Mouse (Mus musculus) neural tube, embryonic 11.5 days (tissue): ENCODE measurements around the gene Ficd. TPM values are rescaled to one million over a fixed set of nuclear protein-coding genes. Genes with fewer than 3 reads are reported as not detected.
"Not testable (repeated sequence)": the region's sequence is repeated elsewhere in the genome, so short reads cannot be mapped to it uniquely, and the experiment has no call there.

Experiments
- ATAC-seq: fragments of 200-750 bp; cut with Nextera tagmentation; 2 replicates; pipeline ENCODE4 v1.8.0; 2017; ENCODE audit warnings: moderate number of reproducible peaks, mild to moderate bottlenecking, moderate TSS enrichment, moderate library complexity; ENCODE audit not compliant: insufficient read depth, low FRiP score, low TSS enrichment
- DNase-seq: peaks from one replicate; pipeline ENCODE4 v3.0.0-alpha.2; 2015; ENCODE audit warnings: low spot score
- H3K27ac ChIP-seq: fragments of 300-500 bp; sonication (generic); 2 replicates; pipeline ENCODE4 v1.5.1; 2014; ENCODE audit warnings: low read depth, mild to moderate bottlenecking, low read length
- H3K27me3 ChIP-seq: fragments of 300-500 bp; sonication (generic); 2 replicates; pipeline ENCODE4 v1.6.1; 2014; ENCODE audit warnings: mild to moderate bottlenecking, low read length, mixed read lengths; ENCODE audit not compliant: control insufficient read depth, insufficient read depth
- H3K36me3 ChIP-seq: fragments of 300-500 bp; sonication (generic); 2 replicates; pipeline ENCODE4 v1.6.1; 2014; ENCODE audit warnings: mild to moderate bottlenecking, low read length, moderate library complexity, mixed read lengths; ENCODE audit not compliant: control insufficient read depth, insufficient read depth
- H3K4me1 ChIP-seq: fragments of 300-500 bp; sonication (generic); 2 replicates; pipeline ENCODE4 v1.6.1; 2014; ENCODE audit warnings: low read length, mixed read lengths; ENCODE audit not compliant: control insufficient read depth, insufficient read depth
- H3K4me2 ChIP-seq: fragments of 300-500 bp; sonication (generic); 2 replicates; pipeline ENCODE4 v1.6.1; 2014; ENCODE audit warnings: low read depth, mild to moderate bottlenecking, moderate library complexity
- H3K4me3 ChIP-seq: fragments of 300-500 bp; sonication (generic); 2 replicates; pipeline ENCODE4 v1.5.1; 2014; ENCODE audit warnings: low read depth, low read length
- H3K9ac ChIP-seq: fragments of 300-500 bp; sonication (generic); 2 replicates; pipeline ENCODE4 v1.6.1; 2014; ENCODE audit warnings: mild to moderate bottlenecking, low read length
- H3K9me3 ChIP-seq: fragments of 300-500 bp; sonication (generic); 2 replicates; pipeline ENCODE4 v1.6.1; 2016; ENCODE audit warnings: low read length; ENCODE audit not compliant: control insufficient read depth
- WGBS: fragments of 180-500 bp; shearing (Covaris S2); extraction: QIAGEN DNeasy Blood & Tissue Kit; methylation state at CpG from one replicate; pipeline ENCODE4 v1.1.7; 2014; 5-methylcytosine and 5-hydroxymethylcytosine counted together
- polyA plus RNA-seq: library from polyadenylated mRNA; unstranded; fragments of >200 nt; fragmentation: Nextera tagmentation; extraction: Ambion mirVana; gene quantifications from 2 replicates; pipeline ENCODE4 v1.2.1, GENCODE M21; 2014

The Ficd gene
- polyA plus RNA-seq, 1 experiment from 2014 or later: 4.7 TPM

DNA sequence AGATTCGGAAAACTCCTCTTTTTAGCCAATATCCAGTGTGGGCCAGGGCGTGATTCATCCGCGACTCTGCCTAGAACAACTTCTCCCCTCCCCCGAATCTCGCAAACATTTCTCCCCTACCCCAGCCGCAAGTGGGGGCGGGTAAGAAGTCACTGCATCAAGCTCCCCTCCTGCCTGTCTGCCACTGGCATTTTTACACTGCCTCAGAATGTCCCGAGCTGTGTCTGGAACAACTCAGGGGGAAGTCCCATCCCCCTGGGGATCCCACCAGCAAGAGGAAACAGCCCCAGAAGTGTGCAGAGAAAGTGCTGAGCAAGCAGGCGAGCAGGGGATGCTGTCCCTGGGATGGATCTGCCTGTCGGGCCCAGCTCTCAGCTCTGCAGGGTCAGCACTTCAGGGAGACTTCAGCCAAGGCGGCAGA is 48.0 kb downstream of the Ficd start:
- ATAC-seq (no peak), DNase-seq (peak; percentile 30)
- H3K27ac ChIP-seq: peak overlapping the region; percentile 53; the same call in 1 of the 2 replicates
- H3K4me1 ChIP-seq: peaks cover 2% of the 10 kb centered on the region; the same call in 1 of the 2 replicates
- no peak overlapping the region for H3K4me3 ChIP-seq
- no peaks in the 10 kb centered on the region for H3K9me3 ChIP-seq
- 20% methylated on average over 12 of the region's 12 CpGs for WGBS
- no peak overlapping the region for H3K9ac ChIP-seq
- H3K4me2 ChIP-seq: no peak overlapping the region
- H3K27me3 ChIP-seq: no peaks in the 10 kb centered on the region
- no peaks in the 10 kb centered on the region for H3K36me3 ChIP-seq

DNA sequence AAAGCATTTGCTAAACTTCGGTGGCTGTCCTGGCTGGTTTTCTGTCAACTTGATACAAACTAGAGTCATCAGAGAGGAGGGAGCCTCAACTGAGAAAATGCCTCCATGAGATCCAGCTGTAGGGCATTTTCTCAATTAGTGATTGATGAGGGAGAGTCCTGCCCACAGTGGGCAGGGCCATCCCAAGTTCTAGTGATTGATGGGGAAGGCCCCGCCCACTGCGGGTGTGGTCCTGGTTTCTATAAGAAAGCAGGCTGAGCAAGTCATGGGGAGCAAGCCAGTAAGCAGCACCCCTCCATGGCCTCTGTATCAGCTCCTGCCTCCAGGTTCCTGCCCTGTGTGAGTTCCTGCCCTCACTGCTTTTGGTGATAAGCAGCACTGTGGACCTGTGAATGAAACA is 48.5 kb downstream of the Ficd start:
- not testable (repeated sequence) for H3K9ac ChIP-seq, H3K4me1 ChIP-seq, H3K27me3 ChIP-seq, H3K9me3 ChIP-seq, H3K4me2 ChIP-seq, H3K4me3 ChIP-seq, ATAC-seq, H3K36me3 ChIP-seq
- peak; percentile 58 for DNase-seq
- H3K27ac ChIP-seq: 0 out of 2 replicates have a peak overlapping the region, but pooled peaks have one; percentile 53
- WGBS: 23% methylated on average over 3 of the region's 3 CpGs

DNA sequence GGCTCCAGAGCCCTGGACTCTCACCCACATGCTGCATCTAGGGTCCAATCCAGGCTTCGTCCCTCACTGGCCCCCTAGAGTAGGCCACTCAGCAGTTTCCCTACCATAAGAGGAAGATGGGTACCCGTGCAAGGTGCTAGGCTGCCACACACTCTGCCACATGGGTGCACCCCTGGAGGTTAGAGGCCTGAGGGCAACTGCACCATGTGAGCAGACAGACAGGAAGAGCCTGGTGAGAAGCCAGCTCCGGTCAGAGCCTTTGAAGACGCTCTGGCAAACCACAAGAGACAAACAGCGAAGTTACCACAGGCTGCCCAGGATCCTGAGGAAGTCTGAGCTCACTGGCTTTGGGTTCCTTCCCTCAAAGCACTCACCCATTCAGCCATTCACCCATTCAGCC is 51.4 kb downstream of the Ficd start:
- Histone ChIP-seq H3K9me3 (no peaks in the 10 kb centered on the region), H3K4me2 (no peak overlapping the region), H3K27ac (no peak overlapping the region), H3K36me3 (no peaks in the 10 kb centered on the region), H3K4me1 (peaks cover 7% of the 10 kb centered on the region; the same call in 1 of the 2 replicates), H3K27me3 (no peaks in the 10 kb centered on the region), H3K4me3 (no peak overlapping the region), H3K9ac (no peak overlapping the region)
- 80% methylated on average over 5 of the region's 5 CpGs for WGBS
- DNase-seq (no peak), ATAC-seq (no peak)

DNA sequence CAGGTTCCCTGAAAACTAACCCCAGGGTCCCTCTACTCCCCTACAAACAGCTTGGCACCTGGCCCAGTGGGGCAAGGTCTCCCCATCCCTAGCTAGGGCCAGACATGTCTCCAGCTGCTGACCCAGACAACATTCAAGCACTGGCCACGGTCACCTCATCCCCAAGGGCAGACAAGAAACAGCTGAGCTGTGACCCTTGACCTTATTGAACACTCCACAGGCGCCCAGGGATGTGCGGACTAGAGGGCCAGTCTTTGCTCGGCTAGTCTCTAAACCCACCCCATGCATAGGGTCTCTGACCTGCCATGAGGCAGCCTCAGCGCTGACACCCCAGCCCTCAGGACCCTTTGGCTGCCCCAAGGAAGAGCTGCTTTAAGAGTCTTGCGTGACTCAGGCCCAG is 53.0 kb downstream of the Ficd start:
- no peak for ATAC-seq
- H3K27ac ChIP-seq: no peak overlapping the region
- no peak for DNase-seq

DNA sequence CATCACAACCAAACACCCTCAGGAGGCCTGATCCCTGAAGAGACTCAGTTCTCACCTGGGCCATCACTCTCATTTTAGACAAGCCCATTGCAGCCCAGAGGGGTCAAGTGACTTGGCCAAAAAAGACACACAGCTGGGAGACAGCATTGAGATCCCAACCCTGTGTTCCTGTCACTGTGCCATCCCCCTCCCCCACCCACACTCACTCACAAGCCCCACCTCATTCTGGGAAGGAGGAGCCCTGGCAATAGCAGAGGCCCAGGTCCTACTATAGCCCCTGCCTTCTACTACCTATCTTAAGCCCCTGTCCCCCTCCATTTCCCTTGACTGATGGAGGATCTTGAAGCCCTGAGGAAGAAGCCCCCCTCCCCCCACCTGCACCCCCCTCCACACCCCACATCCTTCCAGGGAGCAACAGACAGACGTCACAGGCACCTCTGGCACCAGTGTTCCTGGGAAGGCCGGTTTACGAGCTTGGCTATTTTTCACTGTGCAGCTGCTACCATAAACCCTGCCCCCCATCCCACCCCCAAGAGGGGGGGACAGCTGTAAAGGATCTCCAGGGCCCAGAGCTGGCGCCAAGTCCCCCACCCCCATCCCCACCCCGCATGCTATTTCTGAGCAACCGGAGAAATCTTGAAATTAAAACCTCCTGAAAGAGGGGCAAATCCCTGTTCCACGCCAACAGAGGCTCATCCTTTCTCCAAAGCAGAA is 53.6 kb downstream of the Ficd start:
- no peak overlapping the region for H3K4me3 ChIP-seq
- 15% methylated on average over 7 of the region's 7 CpGs for WGBS
- peaks cover 7% of the 10 kb centered on the region; the same call in 1 of the 2 replicates for H3K4me1 ChIP-seq
- H3K36me3 ChIP-seq: no peaks in the 10 kb centered on the region
- no peak overlapping the region for H3K27ac ChIP-seq
- no peaks in the 10 kb centered on the region for H3K9me3 ChIP-seq
- H3K27me3 ChIP-seq: no peaks in the 10 kb centered on the region
- no peak overlapping the region for H3K9ac ChIP-seq
- DNase-seq (peak; percentile 39), ATAC-seq (no peak)
- H3K4me2 ChIP-seq: no peak overlapping the region

More for the DNA sequence above, 53.0 kb downstream of the Ficd start:
- Histone ChIP-seq H3K4me3 (no peak overlapping the region), H3K4me2 (no peak overlapping the region), H3K4me1 (peaks cover 7% of the 10 kb centered on the region; the same call in 1 of the 2 replicates), H3K9me3 (no peaks in the 10 kb centered on the region), H3K27me3 (no peaks in the 10 kb centered on the region), H3K36me3 (no peaks in the 10 kb centered on the region), H3K9ac (no peak overlapping the region)
- WGBS: 34% methylated on average over 6 of the region's 6 CpGs

Other genes starting within 250 kb of the Ficd start
- 10.2 and 11.3 TPM in 2 replicates for gene Wscd2, start 245.5 kb upstream of the Ficd start, polyA plus RNA-seq
- gene Cmklr1, start 85.4 kb upstream of the Ficd start, polyA plus RNA-seq: 1.8 and 1.9 TPM in 2 replicates
- not detected in 2 replicates for gene 1700069L16Rik, start 11.0 kb upstream of the Ficd start, polyA plus RNA-seq
- gene Sart3, start 36.7 kb downstream of the Ficd start, polyA plus RNA-seq: 59.4 and 59.9 TPM in 2 replicates
- 101 and 107 TPM in 2 replicates for gene Iscu, start 36.9 kb downstream of the Ficd start, polyA plus RNA-seq
- 29.3 and 36.5 TPM in 2 replicates for gene Tmem119, start 64.7 kb downstream of the Ficd start, polyA plus RNA-seq
- 1.7 and 2.8 TPM in 2 replicates for gene Selplg, start 96.8 kb downstream of the Ficd start, polyA plus RNA-seq
- gene Coro1c, start 173.0 kb downstream of the Ficd start, polyA plus RNA-seq: 256 and 297 TPM in 2 replicates